ENCODE assay signal across 24 mouse cellular contexts in the genomic region with DNA sequence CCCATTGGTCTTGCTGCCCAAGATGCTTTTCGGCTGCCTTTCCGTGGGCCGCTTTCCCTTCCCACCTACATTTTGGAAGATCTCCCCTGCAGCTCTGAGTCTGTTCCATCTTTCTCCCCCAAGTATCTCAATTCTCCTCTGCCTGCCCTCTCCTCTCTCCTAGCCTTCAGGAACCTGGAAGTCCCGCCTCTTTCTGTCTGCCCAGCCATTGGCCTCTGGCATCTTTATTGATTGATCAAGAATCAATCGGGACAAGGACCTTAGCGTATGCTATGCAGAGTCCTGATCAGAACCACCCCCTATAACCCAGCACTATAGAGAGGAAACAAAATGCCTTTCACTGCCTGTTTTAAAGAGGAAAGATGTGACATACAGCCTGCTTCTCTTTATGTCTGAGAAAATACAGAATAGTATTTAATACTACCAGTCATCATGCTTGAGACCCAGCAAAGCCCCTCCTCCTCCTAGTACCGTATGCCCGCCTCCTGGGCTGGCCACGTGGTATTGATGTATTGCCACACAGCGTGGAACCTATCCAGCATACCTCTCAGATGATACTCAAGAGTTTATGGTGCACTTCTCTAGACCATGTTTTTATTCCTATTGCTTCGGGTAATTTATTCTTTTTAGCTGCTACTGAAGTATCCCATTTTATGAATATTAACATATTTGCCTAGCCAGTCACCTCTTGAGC.
A peak's percentile ranks its signal among the peaks of the same experiment; 100 is the strongest.
DNase-seq lines count a peak whose midpoint lies in the region; ATAC-seq and TF ChIP-seq lines count a peak whose summit lies in the region.
"Had no signal": no experiment of that assay in that cellular context is flagged by ENCODE, and none has a peak within 500 bp of the region (broad histone marks: within the 10 kb centered on the region; RNA-seq: fewer than 3 reads in every experiment).

No protein-coding gene starts in this region.

- no peaks in the 10 kb centered on the region for H3K27me3 ChIP-seq in forebrain, embryonic 11.5 days (ENCODE audit: control insufficient read depth, insufficient read depth, low read length)
- peaks cover 4% of the 10 kb centered on the region for H3K27me3 ChIP-seq in forebrain, embryonic 10.5 days (ENCODE audit: poor library complexity, severe bottlenecking)
- peaks cover 5% of the 10 kb centered on the region for H3K27me3 ChIP-seq in E14TG2a.4 (ENCODE audit: insufficient read depth, low read length)
- H3K27me3 ChIP-seq: heart, embryonic 12.5 days; liver, embryonic 15.5 days; neural tube, embryonic 12.5 days had no signal

- peak; percentile 36 for DNase-seq in forebrain, embryonic 11.5 days (ENCODE audit: low spot score)
- DNase-seq in forebrain, embryonic 10.5 days (ENCODE audit: extremely low spot score, low spot score), result no peak
- peak; percentile 33 for DNase-seq in lung, postnatal 36 days
- DNase-seq in lung, adult 18-20 months, result no peak
- peak; percentile 70 for DNase-seq in R1 (ENCODE audit: low read depth, low spot score)
- no peak for DNase-seq in adrenal gland, postnatal 4 days (ENCODE audit: low spot score in 2 of 2)
- DNase-seq in thymus, postnatal 4 days, result no peak
- DNase-seq: adrenal gland, postnatal 10 days; B cell, adult 2 months; cerebellum, adult 11-12 months; gastrocnemius, adult 2 months; heart, adult 11 months; kidney, adult 11 months; lung, postnatal 14 days; right cerebral cortex, postnatal 14 days; thymus, postnatal 14 days had no signal

- no peaks in the 10 kb centered on the region for H3K4me1 ChIP-seq in forebrain, embryonic 11.5 days (replicated peaks; ENCODE audit: control insufficient read depth, insufficient read depth, low read length)
- no peaks in the 10 kb centered on the region for H3K4me1 ChIP-seq in forebrain, embryonic 10.5 days
- peaks cover 12% of the 10 kb centered on the region; the same call in 1 of the 2 replicates for H3K4me1 ChIP-seq in E14TG2a.4 (replicated peaks; ENCODE audit: low read depth, low read length)
- H3K4me1 ChIP-seq: heart, embryonic 12.5 days; liver, embryonic 15.5 days; neural tube, embryonic 12.5 days had no signal

- ATAC-seq in forebrain, embryonic 11.5 days (replicated peaks; ENCODE audit: low FRiP score), result no peak
- ATAC-seq: activated CD4-positive, CD25-positive, alpha-beta regulatory T cell, adult 4 months had no signal

- WGBS in forebrain, embryonic 11.5 days, result 91% methylated on average over 11 of the region's 11 CpGs
- 89% methylated on average over 11 of the region's 11 CpGs for WGBS in forebrain, embryonic 10.5 days

- no peaks in the 10 kb centered on the region for H3K9me3 ChIP-seq in forebrain, embryonic 11.5 days (ENCODE audit: control insufficient read depth, low read length)
- no peaks in the 10 kb centered on the region for H3K9me3 ChIP-seq in forebrain, embryonic 10.5 days
- H3K9me3 ChIP-seq in E14TG2a.4 (ENCODE audit: low read length), result peaks cover 7% of the 10 kb centered on the region; the same call in 1 of the 2 replicates
- H3K9me3 ChIP-seq: heart, embryonic 12.5 days; limb, embryonic 12.5 days; liver, embryonic 15.5 days; neural tube, embryonic 12.5 days had no signal

- no peak overlapping the region for H3K4me3 ChIP-seq in forebrain, embryonic 11.5 days (ENCODE audit: low read depth, low read length)
- H3K4me3 ChIP-seq in forebrain, embryonic 10.5 days, result no peak overlapping the region
- peak overlapping the region; percentile 69 for H3K4me3 ChIP-seq in E14TG2a.4 (replicated peaks; ENCODE audit: low read length)
- H3K4me3 ChIP-seq: gastrocnemius, adult 2 months; heart, embryonic 12.5 days; limb, embryonic 12.5 days; liver, embryonic 15.5 days; neural tube, embryonic 12.5 days had no signal

- H3K4me2 ChIP-seq in forebrain, embryonic 11.5 days (ENCODE audit: low read depth, low read length, severe bottlenecking), result no peak overlapping the region
- H3K4me2 ChIP-seq: heart, embryonic 12.5 days; hindbrain, embryonic 14.5 days; limb, embryonic 12.5 days; liver, embryonic 15.5 days; neural tube, embryonic 12.5 days had no signal

- H3K27ac ChIP-seq in forebrain, embryonic 11.5 days (ENCODE audit: low read depth, low read length), result no peak overlapping the region
- H3K27ac ChIP-seq in forebrain, embryonic 10.5 days, result no peak overlapping the region
- H3K27ac ChIP-seq: gastrocnemius, adult 2 months; hindbrain, embryonic 14.5 days; kidney, postnatal 0 days; limb, embryonic 12.5 days; liver, embryonic 15.5 days; neural tube, embryonic 12.5 days had no signal

- no peak for TF ChIP-seq CTCF in E14TG2a.4 (conservative IDR thresholded peaks at IDR 0.05; ENCODE audit: low read length)

- H3K36me3 ChIP-seq in forebrain, embryonic 11.5 days (ENCODE audit: control insufficient read depth, insufficient read depth, low read length), result no peaks in the 10 kb centered on the region
- H3K36me3 ChIP-seq in forebrain, embryonic 10.5 days (replicated peaks), result peaks cover 9% of the 10 kb centered on the region
- H3K36me3 ChIP-seq in E14TG2a.4 (ENCODE audit: insufficient read depth, low read length), result no peaks in the 10 kb centered on the region
- H3K36me3 ChIP-seq: heart, embryonic 12.5 days; limb, embryonic 12.5 days; liver, embryonic 15.5 days; neural tube, embryonic 12.5 days had no signal

- H3K9ac ChIP-seq in forebrain, embryonic 11.5 days (ENCODE audit: low read length), result no peak overlapping the region
- H3K9ac ChIP-seq: heart, embryonic 12.5 days; hindbrain, embryonic 14.5 days; limb, embryonic 12.5 days; liver, embryonic 15.5 days; neural tube, embryonic 12.5 days had no signal

Comparison
In these comparisons a context has a peak if more than half of its experiments do, and no peak if none do; other contexts are left out.
1. DNase-seq: peak in forebrain, embryonic 11.5 days (single experiment), lung, postnatal 36 days (single experiment) and R1 (single experiment); none in forebrain, embryonic 10.5 days (single experiment), lung, adult 18-20 months (0 of 2), adrenal gland, postnatal 4 days (0 of 2) and thymus, postnatal 4 days (single experiment).